Mouse (Mus musculus): ENCODE data around the gene Eif3g.

Gene Eif3g

GRCm38 (mm10) chr9:20887704-20888385 lies 10.6 kb downstream of the Eif3g start, which contains the start of gene Ppan:
Ppan (plus strand) TSS chr9:20888175.
- peak; percentile 93 for DNase-seq

- no peak for DNase-seq
Observed at GRCm38 (mm10) chr9:20887191-20887590, 11.2 kb downstream of the Eif3g start.

GRCm38 (mm10) chr9:20886563-20886962 lies 11.9 kb downstream of the Eif3g start:
- no peak for DNase-seq

GRCm38 (mm10) chr9:20879097-20879792 lies 19.2 kb downstream of the Eif3g start, which contains the start of gene Angptl6:
Angptl6 (minus strand) TSS chr9:20879727.
- DNase-seq, result no peak

- no peak for DNase-seq
Observed at GRCm38 (mm10) chr9:20878710-20879065, 19.7 kb downstream of the Eif3g start.

- peak; percentile 99 for DNase-seq
Observed at GRCm38 (mm10) chr9:20878041-20878709, 20.2 kb downstream of the Eif3g start.

GRCm38 (mm10) chr9:20877118-20878040 lies 21.0 kb downstream of the Eif3g start:
- no peak for DNase-seq

- DNase-seq, result no peak
Observed at GRCm38 (mm10) chr9:20876318-20877117, 21.9 kb downstream of the Eif3g start.

GRCm38 (mm10) chr9:20875021-20875790 lies 23.2 kb downstream of the Eif3g start:
- DNase-seq, result no peak

GRCm38 (mm10) chr9:20873521-20873920 lies 24.9 kb downstream of the Eif3g start:
- DNase-seq, result no peak

GRCm38 (mm10) chr9:20872991-20873390 lies 25.4 kb downstream of the Eif3g start:
- no peak for DNase-seq

GRCm38 (mm10) chr9:20870211-20871173 lies 27.9 kb downstream of the Eif3g start:
- no peak for DNase-seq

GRCm38 (mm10) chr9:20869246-20869645 lies 29.2 kb downstream of the Eif3g start:
- no peak for DNase-seq

GRCm38 (mm10) chr9:20868448-20869001 lies 29.9 kb downstream of the Eif3g start, which contains the start of gene A230050P20Rik:
A230050P20Rik (plus strand) TSS chr9:20868642.
- peak; percentile 58 for DNase-seq

- no peak for DNase-seq
Observed at GRCm38 (mm10) chr9:20866879-20867278, 31.5 kb downstream of the Eif3g start.

- no peak for DNase-seq
Observed at GRCm38 (mm10) chr9:20862225-20862624, 36.2 kb downstream of the Eif3g start.

GRCm38 (mm10) chr9:20861821-20862220 lies 36.6 kb downstream of the Eif3g start:
- DNase-seq, result peak; percentile 50

GRCm38 (mm10) chr9:20859926-20860325 lies 38.5 kb downstream of the Eif3g start:
- no peak for DNase-seq

GRCm38 (mm10) chr9:20857131-20857530 lies 41.3 kb downstream of the Eif3g start:
- DNase-seq, result peak; percentile 51

Measured in thymus, postnatal 25 days (tissue).